Mouse (Mus musculus) embryonic facial prominence, embryonic 11.5 days (tissue): ENCODE measurements at regions not wholly inside any gene's neighbourhood (a gene's known extent, or its start where the extent isn't known, plus 50 kb on each side); places are given as distances from the start of the nearest gene placed in this dataset.

Experiments used
- ATAC-seq: fragments of 200-750 bp; cut with Nextera tagmentation; replicated peaks from 2 replicates; pipeline ENCODE4 v1.8.0; 2017; ENCODE audit warnings: low read depth; ENCODE audit not compliant: insufficient number of reproducible peaks, low FRiP score, low TSS enrichment
- DNase-seq: peaks from one replicate; pipeline ENCODE4 v3.0.0-alpha.2; 2015; ENCODE audit warnings: low spot score
- H3K27ac ChIP-seq: fragments of 300-500 bp; sonication (generic); replicated peaks from 2 replicates; pipeline ENCODE4 v1.5.1; 2014; ENCODE audit warnings: mild to moderate bottlenecking, low read depth, low read length, control low read depth
- H3K27me3 ChIP-seq: fragments of 300-500 bp; sonication (generic); 2 replicates; pipeline ENCODE4 v1.6.1; 2014; ENCODE audit warnings: mild to moderate bottlenecking, low read length, moderate library complexity, mixed read lengths; ENCODE audit not compliant: control insufficient read depth, insufficient read depth
- H3K36me3 ChIP-seq: fragments of 300-500 bp; sonication (generic); replicated peaks from 2 replicates; pipeline ENCODE4 v1.6.1; 2014; ENCODE audit warnings: low read depth, mild to moderate bottlenecking, low read length, moderate library complexity, mixed read lengths; ENCODE audit not compliant: control insufficient read depth, insufficient read depth
- H3K4me1 ChIP-seq: fragments of 300-500 bp; sonication (generic); 2 replicates; pipeline ENCODE4 v1.6.1; 2014; ENCODE audit warnings: low read length, mixed read lengths; ENCODE audit not compliant: control insufficient read depth, insufficient read depth
- H3K4me2 ChIP-seq: fragments of 300-500 bp; sonication (generic); 2 replicates; pipeline ENCODE4 v1.6.1; 2014; ENCODE audit warnings: low read depth, mild to moderate bottlenecking, control low read depth, low read length, moderate library complexity
- H3K4me3 ChIP-seq: fragments of 300-500 bp; sonication (generic); 2 replicates; pipeline ENCODE4 v1.5.1; 2014; ENCODE audit warnings: low read depth, low read length, control low read depth
- H3K9ac ChIP-seq: fragments of 300-500 bp; sonication (generic); replicated peaks from 2 replicates; pipeline ENCODE4 v1.6.1; 2014; ENCODE audit warnings: mild to moderate bottlenecking, control low read depth, low read length
- H3K9me3 ChIP-seq: fragments of 300-500 bp; sonication (generic); replicated peaks from 2 replicates; pipeline ENCODE4 v1.6.1; 2016; ENCODE audit warnings: mild to moderate bottlenecking, low read length, inconsistent platforms, mixed read lengths; ENCODE audit not compliant: control insufficient read depth
- WGBS: fragments of 180-500 bp; shearing (Covaris S2); extraction: QIAGEN DNeasy Blood & Tissue Kit; methylation state at CpG from one replicate; pipeline ENCODE4 v1.1.7; 2014; 5-methylcytosine and 5-hydroxymethylcytosine counted together

GRCm38 (mm10) chrX:99285611-99286010 lies 149.7 kb downstream of the Efnb1 start:
- H3K4me2 ChIP-seq, result no peak overlapping the region
- DNase-seq (peak; percentile 57), ATAC-seq (peak; percentile 67)
- H3K27me3 ChIP-seq, result peaks cover 2% of the 10 kb centered on the region; the same call in 1 of the 2 replicates
- no peaks in the 10 kb centered on the region for H3K36me3 ChIP-seq
- H3K4me1 ChIP-seq, result no peaks in the 10 kb centered on the region
- H3K4me3 ChIP-seq, result no peak overlapping the region
- H3K27ac ChIP-seq, result no peak overlapping the region
- H3K9ac ChIP-seq, result no peak overlapping the region
- no peaks in the 10 kb centered on the region for H3K9me3 ChIP-seq
- 16% methylated on average over 9 of the region's 9 CpGs for WGBS

GRCm38 (mm10) chrX:99280991-99281390 lies 145.1 kb downstream of the Efnb1 start:
- Histone ChIP-seq H3K36me3 (no peaks in the 10 kb centered on the region), H3K4me3 (no peak overlapping the region), H3K27me3 (no peaks in the 10 kb centered on the region; the same call in 1 of the 2 replicates), H3K27ac (no peak overlapping the region), H3K9ac (no peak overlapping the region), H3K4me1 (no peaks in the 10 kb centered on the region), H3K4me2 (no peak overlapping the region), H3K9me3 (no peaks in the 10 kb centered on the region)
- no peak for ATAC-seq
- DNase-seq, result no peak
- 80% methylated on average over 5 of the region's 5 CpGs for WGBS

- peaks cover 3% of the 10 kb centered on the region; the same call in 1 of the 2 replicates for H3K27me3 ChIP-seq
- no peaks in the 10 kb centered on the region for H3K9me3 ChIP-seq
- 53% methylated on average over 5 of the region's 5 CpGs for WGBS
These were observed 144.6 kb downstream of the Efnb1 start for GRCm38 (mm10) chrX:99280543-99280942.

GRCm38 (mm10) chrX:99275536-99275935 lies 139.6 kb downstream of the Efnb1 start:
- Histone ChIP-seq H3K4me2 (no peak overlapping the region), H3K4me3 (no peak overlapping the region), H3K9ac (no peak overlapping the region), H3K4me1 (no peaks in the 10 kb centered on the region), H3K27ac (no peak overlapping the region), H3K36me3 (no peaks in the 10 kb centered on the region), H3K9me3 (no peaks in the 10 kb centered on the region), H3K27me3 (peaks cover 3% of the 10 kb centered on the region; the same call in 1 of the 2 replicates)
- ATAC-seq (no peak), DNase-seq (no peak)
- WGBS, result 89% methylated on average over 5 of the region's 5 CpGs

More at GRCm38 (mm10) chrX:99280543-99280942, 144.6 kb downstream of the Efnb1 start:
- DNase-seq (no peak), ATAC-seq (no peak)
- no peaks in the 10 kb centered on the region for H3K4me1 ChIP-seq
- no peak overlapping the region for H3K27ac ChIP-seq
- H3K4me2 ChIP-seq, result no peak overlapping the region
- no peaks in the 10 kb centered on the region for H3K36me3 ChIP-seq
- H3K9ac ChIP-seq, result no peak overlapping the region
- no peak overlapping the region for H3K4me3 ChIP-seq

GRCm38 (mm10) chrX:99271908-99272307 lies 136.0 kb downstream of the Efnb1 start:
- 87% methylated on average over 3 of the region's 3 CpGs for WGBS
- H3K4me2 ChIP-seq, result no peak overlapping the region

GRCm38 (mm10) chrX:99249038-99249607 lies 113.2 kb downstream of the Efnb1 start:
- Histone ChIP-seq H3K4me3 (no peak overlapping the region), H3K4me1 (no peaks in the 10 kb centered on the region), H3K9ac (no peak overlapping the region), H3K27ac (no peak overlapping the region), H3K27me3 (no peaks in the 10 kb centered on the region), H3K36me3 (no peaks in the 10 kb centered on the region), H3K9me3 (no peaks in the 10 kb centered on the region), H3K4me2 (no peak overlapping the region)
- 53% methylated on average over 5 of the region's 5 CpGs for WGBS
- no peak for ATAC-seq
- peak; percentile 10 for DNase-seq

More at GRCm38 (mm10) chrX:99271908-99272307, 136.0 kb downstream of the Efnb1 start:
- Histone ChIP-seq H3K27ac (no peak overlapping the region), H3K4me3 (no peak overlapping the region), H3K9ac (no peak overlapping the region), H3K4me1 (no peaks in the 10 kb centered on the region), H3K36me3 (no peaks in the 10 kb centered on the region), H3K9me3 (no peaks in the 10 kb centered on the region), H3K27me3 (peaks cover 3% of the 10 kb centered on the region; the same call in 1 of the 2 replicates)
- ATAC-seq (no peak), DNase-seq (no peak)

GRCm38 (mm10) chrX:99248181-99248580 lies 112.3 kb downstream of the Efnb1 start:
- Histone ChIP-seq H3K36me3 (no peaks in the 10 kb centered on the region), H3K4me3 (no peak overlapping the region), H3K4me1 (no peaks in the 10 kb centered on the region), H3K9me3 (no peaks in the 10 kb centered on the region), H3K27me3 (no peaks in the 10 kb centered on the region), H3K27ac (no peak overlapping the region), H3K9ac (no peak overlapping the region), H3K4me2 (no peak overlapping the region)
- ATAC-seq (no peak), DNase-seq (no peak)
- 91% methylated on average over 5 of the region's 5 CpGs for WGBS

- H3K9ac ChIP-seq, result no peak overlapping the region
- no peak overlapping the region for H3K4me2 ChIP-seq
- no peaks in the 10 kb centered on the region for H3K9me3 ChIP-seq
- ATAC-seq (no peak), DNase-seq (no peak)
- no peaks in the 10 kb centered on the region for H3K4me1 ChIP-seq
- H3K36me3 ChIP-seq, result no peaks in the 10 kb centered on the region
- no peaks in the 10 kb centered on the region for H3K27me3 ChIP-seq
- no peak overlapping the region for H3K4me3 ChIP-seq
- 60% methylated on average over 2 of the region's 2 CpGs for WGBS
- H3K27ac ChIP-seq, result no peak overlapping the region
These were observed 110.8 kb downstream of the Efnb1 start for GRCm38 (mm10) chrX:99246704-99247103.
